Mouse (Mus musculus): ENCODE results near the gene Fam43a.

GRCm38 (mm10) chr16:30559312-30559992 lies 40.1 kb upstream of the Fam43a start:
- TF ChIP-seq CTCF (conservative IDR thresholded peaks at IDR 0.05 in 1 of 2, IDR thresholded peaks at IDR 0.05 in 1 of 2; ENCODE audit: low read depth in 2 of 2, low read length in 2 of 2) (no peak), NRF1 (IDR thresholded peaks at IDR 0.05; ENCODE audit: low read depth, low read length) (no peak), GABPA (IDR thresholded peaks at IDR 0.05; ENCODE audit: insufficient replicate concordance, low read depth, low read length) (no peak), TBP (conservative IDR thresholded peaks at IDR 0.05; ENCODE audit: low read depth, low read length) (no peak), POLR2A (IDR thresholded peaks at IDR 0.05; ENCODE audit: low read depth, low read length) (no peak), EP300 (IDR thresholded peaks at IDR 0.05; ENCODE audit: low read length) (no peak), MXI1 (IDR thresholded peaks at IDR 0.05; ENCODE audit: low read depth, low read length) (no peak), NELFE (IDR thresholded peaks at IDR 0.05; ENCODE audit: low read depth, low read length) (no peak), UBTF (IDR thresholded peaks at IDR 0.05; ENCODE audit: low read depth, low read length) (no peak), MAX (IDR thresholded peaks at IDR 0.05; ENCODE audit: low read length) (no peak)

Data from CH12.LX (cell line).